Mouse (Mus musculus): ENCODE results near the gene Serpinb1b. TPM values are rescaled to one million over a fixed set of nuclear protein-coding genes. Genes with fewer than 3 reads are reported as not detected.

Gene Serpinb1b
- polyA plus RNA-seq, 1 experiment from 2014 or later = 0.11 TPM

DNA sequence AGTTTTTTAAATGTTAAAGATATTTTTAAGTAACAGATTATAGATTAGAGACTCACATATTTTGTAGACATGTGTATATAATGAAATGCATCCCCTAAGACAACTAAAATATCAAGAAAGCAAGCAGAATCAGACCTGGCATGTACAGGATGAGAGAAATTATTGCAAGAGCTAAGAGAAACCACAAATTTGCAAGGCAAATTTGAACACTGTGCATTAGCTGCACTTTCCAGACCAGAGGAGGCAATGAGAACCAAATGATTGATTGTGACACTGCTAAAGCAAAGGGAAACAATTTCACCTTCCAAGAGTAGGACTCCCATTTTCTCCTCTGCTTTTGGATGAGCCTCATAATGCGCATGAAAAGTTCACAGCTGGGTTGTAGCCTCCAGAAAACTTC is 17.2 kb downstream of the Serpinb1b start:
- Histone ChIP-seq H3K36me3 (ENCODE audit: control insufficient read depth, insufficient read depth, low read length) (no peaks in the 10 kb centered on the region), H3K4me3 (ENCODE audit: control insufficient read depth in 1 of 2, insufficient read depth in 1 of 2, low read depth in 1 of 2, low read length in 2 of 2) (no peak overlapping the region), H3K9me3 (ENCODE audit: control insufficient read depth, low read length) (no peaks in the 10 kb centered on the region), H3K4me2 (ENCODE audit: low read length) (no peak overlapping the region), H3K27ac (replicated peaks in 1 of 2; ENCODE audit: control insufficient read depth in 1 of 2, insufficient read depth in 1 of 2, low read depth in 2 of 2, low read length in 2 of 2) (no peak overlapping the region), H3K9ac (ENCODE audit: low read length) (no peak overlapping the region), H3K4me1 (ENCODE audit: control insufficient read depth in 2 of 2, insufficient read depth in 2 of 2, low read length in 2 of 2) (no peaks in the 10 kb centered on the region), H3K27me3 (ENCODE audit: control insufficient read depth, insufficient read depth, low read length) (no peaks in the 10 kb centered on the region)
- ATAC-seq (ENCODE audit: insufficient number of reproducible peaks, insufficient read depth, low FRiP score, low read depth) = no peak
- WGBS = 87% methylated on average over 1 of the region's 1 CpGs

DNA sequence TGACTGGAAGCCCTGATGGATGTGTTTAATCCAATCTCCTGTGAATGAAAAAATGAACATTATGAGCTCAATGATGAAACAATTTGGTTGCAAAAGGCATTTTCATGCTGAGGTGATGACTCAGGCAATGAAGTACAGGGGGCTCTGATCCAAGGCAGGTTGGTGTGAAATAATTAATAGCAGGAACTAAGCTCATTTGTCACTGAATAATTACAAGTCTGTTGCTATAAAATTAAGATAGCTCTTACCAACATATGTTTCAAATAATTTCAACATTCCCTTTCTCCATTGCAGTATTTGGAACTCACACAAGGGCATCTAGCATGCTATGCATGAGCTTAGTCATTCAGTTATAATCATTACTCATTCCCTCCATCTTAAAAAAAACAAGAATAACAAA is 27.3 kb downstream of the Serpinb1b start:
- Histone ChIP-seq H3K4me3 (ENCODE audit: control insufficient read depth in 1 of 2, insufficient read depth in 1 of 2, low read depth in 1 of 2, low read length in 2 of 2) (no peak overlapping the region), H3K27ac (replicated peaks in 1 of 2; ENCODE audit: control insufficient read depth in 1 of 2, insufficient read depth in 1 of 2, low read depth in 2 of 2, low read length in 2 of 2) (no peak overlapping the region), H3K9ac (ENCODE audit: low read length) (no peak overlapping the region), H3K4me2 (ENCODE audit: low read length) (no peak overlapping the region), H3K27me3 (ENCODE audit: control insufficient read depth, insufficient read depth, low read length) (no peaks in the 10 kb centered on the region), H3K36me3 (ENCODE audit: control insufficient read depth, insufficient read depth, low read length) (no peaks in the 10 kb centered on the region), H3K4me1 (ENCODE audit: control insufficient read depth in 2 of 2, insufficient read depth in 2 of 2, low read length in 2 of 2) (no peaks in the 10 kb centered on the region), H3K9me3 (ENCODE audit: control insufficient read depth, low read length) (no peaks in the 10 kb centered on the region)
- ATAC-seq (ENCODE audit: insufficient number of reproducible peaks, insufficient read depth, low FRiP score, low read depth) = no peak

DNA sequence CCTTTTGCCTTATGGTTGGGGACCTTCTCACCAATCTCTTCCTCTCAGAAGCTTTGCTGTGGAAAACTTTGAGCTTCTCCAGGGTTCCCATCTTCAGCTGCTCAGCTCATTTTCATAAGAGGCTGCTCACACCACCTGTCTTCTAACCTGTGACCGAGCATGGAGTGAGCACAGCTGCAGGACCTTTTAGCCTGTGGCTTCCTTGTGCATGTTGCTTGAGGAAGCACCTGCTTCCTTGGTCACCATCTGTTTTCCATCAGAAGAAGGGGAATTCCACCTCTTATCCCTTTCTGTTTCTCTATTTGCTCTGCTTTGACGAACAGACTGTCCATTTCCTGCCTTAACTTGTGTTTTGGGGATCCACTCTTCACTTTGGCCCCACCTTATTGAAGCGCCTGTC is 34.7 kb downstream of the Serpinb1b start:
- H3K9me3 ChIP-seq (ENCODE audit: control insufficient read depth, low read length) = no peaks in the 10 kb centered on the region
- H3K27ac ChIP-seq (replicated peaks in 1 of 2; ENCODE audit: control insufficient read depth in 1 of 2, insufficient read depth in 1 of 2, low read depth in 2 of 2, low read length in 2 of 2) = no peak overlapping the region
- H3K4me1 ChIP-seq (ENCODE audit: control insufficient read depth in 2 of 2, insufficient read depth in 2 of 2, low read length in 2 of 2) = no peaks in the 10 kb centered on the region
- ATAC-seq (ENCODE audit: insufficient number of reproducible peaks, insufficient read depth, low FRiP score, low read depth) = no peak
- no peak overlapping the region for H3K4me2 ChIP-seq (ENCODE audit: low read length)
- H3K9ac ChIP-seq (ENCODE audit: low read length) = no peak overlapping the region
- no peak overlapping the region for H3K4me3 ChIP-seq (ENCODE audit: control insufficient read depth in 1 of 2, insufficient read depth in 1 of 2, low read depth in 1 of 2, low read length in 2 of 2)
- WGBS = 44% methylated on average over 3 of the region's 3 CpGs
- no peaks in the 10 kb centered on the region for H3K36me3 ChIP-seq (ENCODE audit: control insufficient read depth, insufficient read depth, low read length)
- H3K27me3 ChIP-seq (ENCODE audit: control insufficient read depth, insufficient read depth, low read length) = no peaks in the 10 kb centered on the region

GRCm38 (mm10) chr13:33137717-33138116 is 59.3 kb downstream of the Serpinb1b start:
- 84% methylated on average over 2 of the region's 2 CpGs for WGBS
- Histone ChIP-seq H3K9ac (ENCODE audit: low read length) (no peak overlapping the region), H3K9me3 (ENCODE audit: control insufficient read depth, low read length) (no peaks in the 10 kb centered on the region), H3K4me2 (ENCODE audit: low read length) (no peak overlapping the region), H3K27me3 (ENCODE audit: control insufficient read depth, insufficient read depth, low read length) (no peaks in the 10 kb centered on the region), H3K36me3 (ENCODE audit: control insufficient read depth, insufficient read depth, low read length) (no peaks in the 10 kb centered on the region), H3K4me3 (ENCODE audit: control insufficient read depth in 1 of 2, insufficient read depth in 1 of 2, low read depth in 1 of 2, low read length in 2 of 2) (no peak overlapping the region), H3K27ac (replicated peaks in 1 of 2; ENCODE audit: control insufficient read depth in 1 of 2, insufficient read depth in 1 of 2, low read depth in 2 of 2, low read length in 2 of 2) (no peak overlapping the region), H3K4me1 (ENCODE audit: control insufficient read depth in 2 of 2, insufficient read depth in 2 of 2, low read length in 2 of 2) (no peaks in the 10 kb centered on the region)
- no peak for ATAC-seq (ENCODE audit: insufficient number of reproducible peaks, insufficient read depth, low FRiP score, low read depth)

GRCm38 (mm10) chr13:33141435-33141834 is 63.1 kb downstream of the Serpinb1b start:
- Histone ChIP-seq H3K9me3 (ENCODE audit: control insufficient read depth, low read length) (no peaks in the 10 kb centered on the region), H3K36me3 (ENCODE audit: control insufficient read depth, insufficient read depth, low read length) (no peaks in the 10 kb centered on the region), H3K4me2 (ENCODE audit: low read length) (no peak overlapping the region), H3K4me1 (ENCODE audit: control insufficient read depth in 2 of 2, insufficient read depth in 2 of 2, low read length in 2 of 2) (no peaks in the 10 kb centered on the region), H3K9ac (ENCODE audit: low read length) (no peak overlapping the region), H3K27me3 (ENCODE audit: control insufficient read depth, insufficient read depth, low read length) (no peaks in the 10 kb centered on the region), H3K27ac (replicated peaks in 1 of 2; ENCODE audit: control insufficient read depth in 1 of 2, insufficient read depth in 1 of 2, low read depth in 2 of 2, low read length in 2 of 2) (no peak overlapping the region), H3K4me3 (ENCODE audit: control insufficient read depth in 1 of 2, insufficient read depth in 1 of 2, low read depth in 1 of 2, low read length in 2 of 2) (no peak overlapping the region)
- 39% methylated on average over 3 of the region's 3 CpGs for WGBS
- no peak for ATAC-seq (ENCODE audit: insufficient number of reproducible peaks, insufficient read depth, low FRiP score, low read depth)

Other genes starting within 250 kb of the Serpinb1b start
- gene Serpinb1a, start 227.4 kb upstream of the Serpinb1b start, polyA plus RNA-seq (2014; fragmentation: Nextera tagmentation; extraction: Ambion mirVana) = 7.3 and 7.7 TPM in 2 replicates
- gene Serpinb1c, start 180.4 kb upstream of the Serpinb1b start, polyA plus RNA-seq (2014; fragmentation: Nextera tagmentation; extraction: Ambion mirVana) = 0.34 TPM in 1 of 2 replicates, not detected in the other
- gene Serpinb6b, start 113.4 kb upstream of the Serpinb1b start, polyA plus RNA-seq (2014; fragmentation: Nextera tagmentation; extraction: Ambion mirVana) = 22.0 and 23.9 TPM in 2 replicates
- gene Serpinb9, start 75.3 kb upstream of the Serpinb1b start, polyA plus RNA-seq (2014; fragmentation: Nextera tagmentation; extraction: Ambion mirVana) = 7.0 and 9.0 TPM in 2 replicates
- gene Serpinb9b, start 51.2 kb upstream of the Serpinb1b start, polyA plus RNA-seq (2014; fragmentation: Nextera tagmentation; extraction: Ambion mirVana) = 0.39 TPM in 2 replicates
- not detected in 2 replicates for gene Serpinb9c, start 81.2 kb downstream of the Serpinb1b start, polyA plus RNA-seq (2014; fragmentation: Nextera tagmentation; extraction: Ambion mirVana)
- not detected in 2 replicates for gene Serpinb9d, start 114.4 kb downstream of the Serpinb1b start, polyA plus RNA-seq (2014; fragmentation: Nextera tagmentation; extraction: Ambion mirVana)
- gene Serpinb9e, start 171.0 kb downstream of the Serpinb1b start, polyA plus RNA-seq (2014; fragmentation: Nextera tagmentation; extraction: Ambion mirVana) = not detected in 2 replicates
- not detected in 2 replicates for gene Serpinb9f, start 245.5 kb downstream of the Serpinb1b start, polyA plus RNA-seq (2014; fragmentation: Nextera tagmentation; extraction: Ambion mirVana)